8 mouse cellular contexts compared by ENCODE assay signal in genomic region chr9:119067601-119068000, GRCm38 (mm10). TPM values are rescaled to one million over a fixed set of nuclear protein-coding genes. Genes with fewer than 3 reads are reported as not detected.
DNase-seq lines count a peak whose midpoint lies in the region; ATAC-seq lines count a peak whose summit lies in the region.

No protein-coding gene starts in this region.

- 4% methylated on average over 6 of the region's 6 CpGs for WGBS in heart, embryonic 10.5 days
- 5% methylated on average over 6 of the region's 6 CpGs for WGBS in midbrain, embryonic 14.5 days

- H3K27ac ChIP-seq in heart, embryonic 10.5 days, result no peak overlapping the region
- no peak overlapping the region for H3K27ac ChIP-seq in midbrain, embryonic 14.5 days (replicated peaks; ENCODE audit: low read depth, low read length)

- intact Hi-C loops in left cerebral cortex, postnatal 25 days (cut with DNase I), result loop anchor here (1.0 to 10.0 kb wide), 3 partner anchors 147 to 480 kb away; no protein-coding TSS in a partner anchor

- peaks cover 15% of the 10 kb centered on the region for H3K36me3 ChIP-seq in heart, embryonic 10.5 days
- H3K36me3 ChIP-seq in midbrain, embryonic 14.5 days (ENCODE audit: control insufficient read depth, insufficient read depth, low read length), result peaks cover 5% of the 10 kb centered on the region; the same call in 1 of the 2 replicates

- peaks cover 19% of the 10 kb centered on the region for H3K4me1 ChIP-seq in heart, embryonic 10.5 days
- H3K4me1 ChIP-seq in midbrain, embryonic 14.5 days (ENCODE audit: control insufficient read depth, insufficient read depth, low read length), result no peaks in the 10 kb centered on the region

- no peak overlapping the region for H3K9ac ChIP-seq in midbrain, embryonic 14.5 days (replicated peaks; ENCODE audit: low read length)

- H3K27me3 ChIP-seq in heart, embryonic 10.5 days (ENCODE audit: insufficient read depth, poor library complexity, severe bottlenecking), result peaks cover 23% of the 10 kb centered on the region; the same call in 1 of the 2 replicates
- no peaks in the 10 kb centered on the region for H3K27me3 ChIP-seq in midbrain, embryonic 14.5 days (ENCODE audit: control insufficient read depth, insufficient read depth, low read length)

- no peak overlapping the region for H3K4me3 ChIP-seq in heart, embryonic 10.5 days
- H3K4me3 ChIP-seq in midbrain, embryonic 14.5 days (replicated peaks; ENCODE audit: low read depth, low read length), result no peak overlapping the region

- peak; percentile 41; the same call in 1 of the 2 replicates for ATAC-seq in midbrain, embryonic 14.5 days (ENCODE audit: low FRiP score, low TSS enrichment)

- DNase-seq in heart, adult 11 months, result peak; percentile 97
- DNase-seq in heart, embryonic 10.5 days (ENCODE audit: low spot score), result no peak
- DNase-seq in cerebellum, adult 8-10 months, result peak; percentile 57
- DNase-seq in frontal cortex, postnatal 14 days (ENCODE audit: low spot score in 2 of 2), result peak; percentile 68 to 79
- DNase-seq in induced T-regulatory cell, adult 2 months (ENCODE audit: low read depth), result peak; percentile 75
- peak; percentile 82 to 87 for DNase-seq in left cerebral cortex, postnatal 25 days (ENCODE audit: low spot score in 2 of 2)
- peak; percentile 89 for DNase-seq in midbrain, embryonic 14.5 days
- DNase-seq in spleen, adult 18-20 months, result peak; percentile 21 to 58

- no peak overlapping the region for H3K4me2 ChIP-seq in midbrain, embryonic 14.5 days (ENCODE audit: low read length)

- no peaks in the 10 kb centered on the region for H3K9me3 ChIP-seq in heart, embryonic 10.5 days
- H3K9me3 ChIP-seq in midbrain, embryonic 14.5 days (ENCODE audit: control insufficient read depth, low read length), result no peaks in the 10 kb centered on the region

RNA-seq across cellular contexts. Expression of gene Vill, which starts 15.0 kb away (rescaled TPM):
- polyA plus RNA-seq in heart, embryonic 10.5 days (2016; fragmentation: Nextera tagmentation; extraction: Ambion mirVana), result 19.1 and 23.1 TPM in 2 replicates
- total RNA-seq in left cerebral cortex, postnatal 25 days (2021), result 1 to 10 TPM; 3.3 to 6.0 TPM
- polyA plus RNA-seq in midbrain, embryonic 14.5 days (2014; fragmentation: Nextera tagmentation; extraction: Ambion mirVana), result 2.1 and 2.6 TPM in 2 replicates

RNA-seq across cellular contexts. Expression of gene Plcd1, which starts 25.7 kb away (rescaled TPM):
- 18.6 and 19.5 TPM in 2 replicates for polyA plus RNA-seq in heart, embryonic 10.5 days (2016; fragmentation: Nextera tagmentation; extraction: Ambion mirVana)
- 10 to 100 TPM in 1 of 2 experiments, 1 to 10 TPM in 1; 9.7 to 10.8 TPM for total RNA-seq in left cerebral cortex, postnatal 25 days (2021)
- polyA plus RNA-seq in midbrain, embryonic 14.5 days (2014; fragmentation: Nextera tagmentation; extraction: Ambion mirVana), result 13.6 and 17.0 TPM in 2 replicates

RNA-seq across cellular contexts. Expression of gene Dlec1, which starts 34.7 kb away (rescaled TPM):
- polyA plus RNA-seq in heart, embryonic 10.5 days (2016; fragmentation: Nextera tagmentation; extraction: Ambion mirVana), result 0.87 and 1.2 TPM in 2 replicates
- total RNA-seq in left cerebral cortex, postnatal 25 days (2021), result 1 to 10 TPM; 2.5 to 4.4 TPM
- polyA plus RNA-seq in midbrain, embryonic 14.5 days (2014; fragmentation: Nextera tagmentation; extraction: Ambion mirVana), result 0.27 and 1.2 TPM in 2 replicates
